Mouse (Mus musculus): ENCODE measurements around the gene Otulin. TPM values are rescaled to one million over a fixed set of nuclear protein-coding genes. Genes with fewer than 3 reads are reported as not detected.
A peak's percentile ranks its signal among the peaks of the same experiment; 100 is the strongest.

Gene Otulin
- polyA plus RNA-seq, 1 experiment, result 23.9 TPM

DNA sequence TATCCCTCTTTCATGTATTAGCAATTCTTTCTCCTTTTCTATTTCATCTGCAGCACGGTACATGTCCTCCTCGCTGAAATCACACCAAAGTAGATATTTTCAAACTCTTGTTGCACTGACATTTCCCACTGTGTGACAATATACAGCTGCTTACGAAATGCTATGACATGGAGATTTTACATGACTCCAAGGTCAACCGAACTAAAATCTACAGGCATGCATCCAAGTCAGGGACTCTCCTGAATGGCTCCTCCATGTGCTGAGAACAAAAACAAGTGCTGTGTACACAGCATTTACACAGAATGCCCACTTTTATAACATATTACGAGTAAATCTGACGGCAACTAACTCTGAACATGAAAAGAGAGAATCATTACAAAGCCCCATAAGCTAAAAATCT is 7.2 kb downstream of the Otulin start:
- Histone ChIP-seq H3K4me3 (ENCODE audit: insufficient read depth, low read length) (no peak overlapping the region), H3K27ac (ENCODE audit: insufficient read depth, low read length) (no peak overlapping the region), H3K4me1 (ENCODE audit: control insufficient read depth, insufficient read depth, low read length) (0 out of 2 replicates have a peak, but pooled peaks cover 1% of the 10 kb centered on the region)
- no peak for TF ChIP-seq CTCF (IDR thresholded peaks at IDR 0.05; ENCODE audit: extremely low read depth, insufficient read depth, low read length)
- no peak for TF ChIP-seq POLR2A (IDR thresholded peaks at IDR 0.05; ENCODE audit: extremely low read depth, insufficient read depth, low read length)

DNA sequence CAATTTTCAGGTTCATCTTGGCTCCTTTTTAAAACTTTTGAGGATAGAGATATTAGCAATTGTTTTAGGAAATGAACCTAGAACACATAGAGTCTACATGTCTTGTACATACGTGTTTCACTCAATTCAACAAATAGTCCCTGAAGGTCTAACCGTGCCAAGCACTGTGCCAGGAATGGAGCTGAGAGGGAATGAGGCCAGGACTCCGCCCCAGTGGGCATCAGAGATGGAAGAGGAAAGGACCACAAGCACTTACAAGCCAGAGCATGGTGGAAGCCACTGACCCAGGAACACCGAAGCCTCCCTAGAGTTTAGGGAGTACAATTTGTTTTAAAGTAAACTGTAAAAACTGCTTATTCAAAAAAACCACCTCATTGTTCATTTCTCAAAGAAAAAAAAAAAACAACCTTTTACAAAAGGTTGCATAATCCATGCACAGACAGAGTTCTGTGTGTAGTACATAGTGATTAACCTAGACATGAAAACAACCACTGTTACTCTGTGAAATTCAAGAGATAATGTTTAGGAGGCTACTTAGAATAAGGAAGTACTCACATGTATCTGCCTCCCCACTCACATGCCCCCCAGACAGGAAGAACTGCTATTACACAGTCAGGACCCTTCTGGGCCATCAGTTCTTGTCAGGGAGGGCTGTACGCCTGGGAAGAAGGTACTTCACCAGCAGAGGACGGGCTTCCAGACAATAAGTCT is 9.9 kb downstream of the Otulin start:
- no peak overlapping the region for H3K27ac ChIP-seq (ENCODE audit: insufficient read depth, low read length)
- TF ChIP-seq POLR2A (IDR thresholded peaks at IDR 0.05; ENCODE audit: extremely low read depth, insufficient read depth, low read length), result no peak
- H3K4me3 ChIP-seq (ENCODE audit: insufficient read depth, low read length), result no peak overlapping the region
- H3K4me1 ChIP-seq (ENCODE audit: control insufficient read depth, insufficient read depth, low read length), result 0 out of 2 replicates have a peak, but pooled peaks cover 1% of the 10 kb centered on the region

DNA sequence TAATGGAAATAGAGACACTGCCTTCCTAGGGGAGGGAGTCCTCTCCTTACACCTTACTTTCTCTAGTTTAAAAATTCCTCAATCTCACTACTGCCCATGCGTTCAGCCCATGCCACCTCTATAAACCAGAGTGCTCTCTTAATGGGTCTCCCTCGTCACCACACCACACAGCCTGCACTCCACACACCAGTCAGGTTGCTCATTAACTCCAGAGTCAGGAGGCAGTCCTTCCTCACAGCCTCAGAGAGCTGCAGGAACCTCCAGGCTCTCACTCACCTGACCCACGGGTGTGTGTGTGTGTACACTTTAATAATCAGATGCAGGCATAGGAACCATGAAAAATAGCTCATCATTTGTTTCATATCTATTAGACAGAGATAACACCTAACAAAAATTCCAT is 10.8 kb downstream of the Otulin start:
- Histone ChIP-seq H3K4me3 (ENCODE audit: insufficient read depth, low read length) (no peak overlapping the region), H3K27ac (ENCODE audit: insufficient read depth, low read length) (no peak overlapping the region), H3K4me1 (ENCODE audit: control insufficient read depth, insufficient read depth, low read length) (0 out of 2 replicates have a peak, but pooled peaks cover 3% of the 10 kb centered on the region)
- TF ChIP-seq CTCF (IDR thresholded peaks at IDR 0.05; ENCODE audit: extremely low read depth, insufficient read depth, low read length) (no peak), POLR2A (IDR thresholded peaks at IDR 0.05; ENCODE audit: extremely low read depth, insufficient read depth, low read length) (no peak)

DNA sequence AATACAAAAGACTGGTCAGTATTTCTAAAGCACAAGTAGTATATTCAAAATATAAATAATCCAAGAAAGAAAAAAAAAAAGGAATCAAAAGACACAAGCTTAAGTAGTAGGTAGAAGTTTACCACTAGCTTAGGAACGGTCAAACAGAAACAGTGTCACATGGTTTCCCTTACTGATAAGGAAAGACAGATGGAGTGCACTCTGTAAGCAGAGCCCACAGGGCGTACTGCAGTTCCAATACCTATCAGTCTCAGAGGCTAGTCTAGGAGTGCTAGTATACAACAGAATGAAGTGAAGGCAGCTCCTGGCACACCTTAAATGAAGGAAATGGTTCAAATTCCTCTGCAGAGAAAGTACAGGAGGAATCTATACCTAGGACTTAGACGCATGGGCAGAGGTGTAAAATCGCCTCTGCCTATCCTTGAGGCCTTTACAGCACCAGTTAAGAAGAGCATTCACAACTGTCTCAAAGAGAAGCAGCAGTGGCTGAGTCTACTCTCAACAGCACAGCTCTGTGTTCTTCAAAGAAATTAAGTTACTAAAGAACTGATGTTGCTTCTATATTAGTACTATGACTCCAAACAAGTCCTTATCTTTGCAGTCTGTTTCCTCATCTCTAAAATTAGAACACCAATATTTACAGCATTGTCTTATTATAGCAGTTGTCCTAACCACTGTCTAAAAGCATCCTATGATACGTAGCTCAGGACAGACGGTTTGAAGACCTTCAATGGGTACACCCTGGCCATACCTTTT is 11.5 kb downstream of the Otulin start:
- Histone ChIP-seq H3K4me3 (ENCODE audit: insufficient read depth, low read length) (no peak overlapping the region), H3K4me1 (ENCODE audit: control insufficient read depth, insufficient read depth, low read length) (0 out of 2 replicates have a peak, but pooled peaks cover 3% of the 10 kb centered on the region), H3K27ac (ENCODE audit: insufficient read depth, low read length) (no peak overlapping the region)
- TF ChIP-seq POLR2A (IDR thresholded peaks at IDR 0.05; ENCODE audit: extremely low read depth, insufficient read depth, low read length) (no peak), CTCF (IDR thresholded peaks at IDR 0.05; ENCODE audit: extremely low read depth, insufficient read depth, low read length) (no peak)

DNA sequence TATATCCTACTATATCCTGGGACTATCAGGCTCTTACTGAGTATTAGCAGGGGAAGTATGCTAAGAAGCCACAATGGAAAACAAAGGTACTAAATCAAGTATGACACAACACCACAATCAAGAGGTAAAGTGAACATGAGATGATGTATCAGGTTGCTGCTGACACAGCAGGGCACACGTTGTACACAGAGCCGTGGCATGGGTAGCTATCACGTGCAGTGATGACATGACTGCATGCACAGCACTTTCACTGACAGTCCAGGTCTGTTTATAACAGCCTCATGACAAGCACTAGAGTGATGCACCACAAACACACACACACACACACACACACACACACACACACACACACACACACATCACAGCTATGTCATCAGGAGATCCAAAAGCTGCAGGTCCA is 13.3 kb downstream of the Otulin start:
- H3K4me1 ChIP-seq (ENCODE audit: control insufficient read depth, insufficient read depth, low read length), result 0 out of 2 replicates have a peak, but pooled peaks cover 2% of the 10 kb centered on the region
- H3K4me3 ChIP-seq (ENCODE audit: insufficient read depth, low read length), result no peak overlapping the region
- no peak overlapping the region for H3K27ac ChIP-seq (ENCODE audit: insufficient read depth, low read length)
- TF ChIP-seq POLR2A (IDR thresholded peaks at IDR 0.05; ENCODE audit: extremely low read depth, insufficient read depth, low read length), result no peak
- TF ChIP-seq CTCF (IDR thresholded peaks at IDR 0.05; ENCODE audit: extremely low read depth, insufficient read depth, low read length), result no peak

DNA sequence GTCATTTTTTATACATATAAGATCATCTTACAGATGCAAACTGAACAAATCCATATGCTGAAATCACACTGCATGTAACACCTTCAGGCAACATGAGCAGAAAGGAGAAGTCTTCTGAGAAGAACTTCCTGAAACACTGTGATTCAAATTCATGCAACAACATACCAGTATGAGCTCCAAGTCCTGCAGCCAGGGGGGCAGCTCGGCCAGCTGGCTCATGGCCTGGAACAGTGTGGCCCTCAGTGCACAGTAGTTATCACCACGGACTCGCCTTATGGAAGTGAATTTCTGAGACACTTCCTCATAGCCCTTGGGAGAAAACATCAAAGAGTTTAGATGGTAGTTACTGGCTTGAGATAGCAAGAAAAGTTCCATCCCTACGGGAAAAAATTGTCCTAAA is 14.3 kb downstream of the Otulin start:
- Histone ChIP-seq H3K27ac (ENCODE audit: insufficient read depth, low read length) (no peak overlapping the region), H3K4me3 (ENCODE audit: insufficient read depth, low read length) (no peak overlapping the region), H3K4me1 (ENCODE audit: control insufficient read depth, insufficient read depth, low read length) (0 out of 2 replicates have a peak, but pooled peaks cover 2% of the 10 kb centered on the region)
- TF ChIP-seq POLR2A (IDR thresholded peaks at IDR 0.05; ENCODE audit: extremely low read depth, insufficient read depth, low read length) (no peak), CTCF (IDR thresholded peaks at IDR 0.05; ENCODE audit: extremely low read depth, insufficient read depth, low read length) (no peak)

DNA sequence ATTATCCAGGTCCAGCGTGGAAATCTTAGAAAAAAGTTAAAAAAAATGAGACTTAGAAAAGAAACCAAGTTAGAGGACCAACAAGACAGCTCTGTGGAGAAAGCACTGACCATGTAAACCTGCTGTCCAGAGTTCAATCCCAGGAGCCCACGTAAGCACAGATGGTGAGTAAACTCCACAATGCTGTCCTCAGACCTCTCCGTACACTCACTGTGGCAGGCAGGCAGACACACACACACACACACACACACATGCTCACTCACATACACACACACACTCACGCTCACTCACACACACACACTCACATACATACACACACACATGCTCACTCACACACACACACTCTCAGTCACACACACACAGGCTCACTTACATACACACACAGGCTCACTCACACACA is 17.2 kb downstream of the Otulin start:
- no peak overlapping the region for H3K4me3 ChIP-seq (ENCODE audit: insufficient read depth, low read length)
- H3K27ac ChIP-seq (ENCODE audit: insufficient read depth, low read length), result no peak overlapping the region
- 0 out of 2 replicates have a peak, but pooled peaks cover 2% of the 10 kb centered on the region for H3K4me1 ChIP-seq (ENCODE audit: control insufficient read depth, insufficient read depth, low read length)
- no peak for TF ChIP-seq POLR2A (IDR thresholded peaks at IDR 0.05; ENCODE audit: extremely low read depth, insufficient read depth, low read length)
- no peak for TF ChIP-seq CTCF (IDR thresholded peaks at IDR 0.05; ENCODE audit: extremely low read depth, insufficient read depth, low read length)

DNA sequence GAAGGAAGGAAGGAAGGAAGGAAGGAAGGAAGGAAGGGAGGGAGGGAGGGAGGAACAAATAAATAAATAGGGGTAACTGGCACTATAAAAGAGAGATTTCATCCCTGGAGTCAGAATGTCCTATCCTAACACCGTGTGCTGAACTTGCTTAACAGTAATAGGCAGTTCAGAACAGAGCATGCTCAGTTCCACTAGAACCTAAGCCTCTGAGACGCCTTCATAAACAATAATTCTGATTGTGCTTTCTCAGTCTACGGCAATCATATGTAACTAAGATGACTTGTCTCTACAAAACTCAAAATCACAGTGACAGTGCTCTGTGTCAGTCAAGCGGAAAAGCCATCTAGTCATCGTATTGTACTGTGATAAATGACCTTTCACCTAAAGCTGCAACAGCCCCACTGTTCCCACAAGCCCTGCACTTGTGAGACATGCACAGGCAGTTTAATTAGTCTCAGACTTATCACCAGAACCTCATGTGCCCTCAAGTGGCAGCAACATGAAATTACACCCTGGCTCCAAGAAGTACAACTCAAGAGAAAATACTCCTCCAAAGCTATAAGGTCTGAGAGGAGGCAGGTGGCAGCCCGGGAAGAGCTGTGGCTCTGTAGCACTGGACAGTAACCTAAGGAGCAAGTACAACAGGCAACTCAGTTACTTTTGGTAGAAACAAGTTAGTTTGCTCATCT is 17.8 kb downstream of the Otulin start:
- Histone ChIP-seq H3K4me3 (ENCODE audit: insufficient read depth, low read length) (no peak overlapping the region), H3K27ac (ENCODE audit: insufficient read depth, low read length) (no peak overlapping the region), H3K4me1 (ENCODE audit: control insufficient read depth, insufficient read depth, low read length) (0 out of 2 replicates have a peak, but pooled peaks cover 2% of the 10 kb centered on the region)
- TF ChIP-seq POLR2A (IDR thresholded peaks at IDR 0.05; ENCODE audit: extremely low read depth, insufficient read depth, low read length) (no peak), CTCF (IDR thresholded peaks at IDR 0.05; ENCODE audit: extremely low read depth, insufficient read depth, low read length) (peak; percentile 80; the same call in 1 of the 2 replicates)

DNA sequence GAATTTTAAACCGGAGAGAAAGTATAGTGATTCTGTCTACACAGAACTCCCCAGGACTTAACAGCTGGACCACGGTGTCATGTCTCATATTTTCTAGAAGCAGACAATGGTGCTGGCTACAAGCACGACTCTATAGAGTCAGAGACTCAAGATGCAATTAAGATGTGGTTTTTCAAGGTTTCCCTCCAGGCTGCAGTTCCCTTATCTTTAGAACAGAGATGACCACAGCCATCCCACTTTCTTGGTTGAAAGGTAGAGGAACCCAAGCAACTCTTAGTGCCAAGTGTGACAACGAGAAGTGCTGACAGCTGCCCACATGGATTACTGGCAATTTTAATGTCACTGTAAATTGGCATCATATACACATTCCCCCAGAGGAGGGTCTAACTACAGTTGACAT is 20.9 kb downstream of the Otulin start:
- no peak overlapping the region for H3K4me3 ChIP-seq (ENCODE audit: insufficient read depth, low read length)
- no peak overlapping the region for H3K27ac ChIP-seq (ENCODE audit: insufficient read depth, low read length)
- TF ChIP-seq CTCF (IDR thresholded peaks at IDR 0.05; ENCODE audit: extremely low read depth, insufficient read depth, low read length), result no peak
- TF ChIP-seq POLR2A (IDR thresholded peaks at IDR 0.05; ENCODE audit: extremely low read depth, insufficient read depth, low read length), result no peak
- H3K4me1 ChIP-seq (ENCODE audit: control insufficient read depth, insufficient read depth, low read length), result peaks cover 1% of the 10 kb centered on the region; the same call in 1 of the 2 replicates

All from cortical plate, adult 2 months (tissue).